Mouse (Mus musculus) neural tube, embryonic 12.5 days (tissue): Measurements from ENCODE around the gene Cacna2d1. TPM values are rescaled to one million over a fixed set of nuclear protein-coding genes. Genes with fewer than 3 reads are reported as not detected.
A peak's percentile ranks its signal among the peaks of the same experiment; 100 is the strongest.

ENCODE experiments used
- ATAC-seq: fragments of 200-750 bp; cut with Nextera tagmentation; 2 replicates; pipeline ENCODE4 v1.8.0; 2017; ENCODE audit warnings: low read depth, mild to moderate bottlenecking, moderate TSS enrichment, moderate library complexity; ENCODE audit not compliant: low FRiP score
- H3K27ac ChIP-seq: fragments of 300-500 bp; sonication (generic); 2 replicates; pipeline ENCODE4 v1.5.1; 2016
- H3K27me3 ChIP-seq: fragments of 300-500 bp; sonication (generic); replicated peaks from 2 replicates; pipeline ENCODE4 v1.6.1; 2016; ENCODE audit warnings: mild to moderate bottlenecking
- H3K36me3 ChIP-seq: fragments of 300-500 bp; sonication (generic); 2 replicates; pipeline ENCODE4 v1.6.1; 2016; ENCODE audit warnings: mild to moderate bottlenecking
- H3K4me1 ChIP-seq: fragments of 300-500 bp; sonication (generic); 2 replicates; pipeline ENCODE4 v1.6.1; 2016
- H3K4me2 ChIP-seq: fragments of 300-500 bp; sonication (generic); replicated peaks from 2 replicates; pipeline ENCODE4 v1.6.1; 2016; ENCODE audit warnings: mild to moderate bottlenecking
- H3K4me3 ChIP-seq: fragments of 300-500 bp; sonication (generic); 2 replicates; pipeline ENCODE4 v1.5.1; 2016
- H3K9ac ChIP-seq: fragments of 300-500 bp; sonication (generic); 2 replicates; pipeline ENCODE4 v1.6.1; 2016; ENCODE audit warnings: mild to moderate bottlenecking
- H3K9me3 ChIP-seq: fragments of 300-500 bp; sonication (generic); 2 replicates; pipeline ENCODE4 v1.6.1; 2016; ENCODE audit warnings: mild to moderate bottlenecking
- WGBS: fragments of 180-500 bp; shearing (Covaris S2); methylation state at CpG from one replicate; pipeline ENCODE4 v1.1.7; 2016; 5-methylcytosine and 5-hydroxymethylcytosine counted together
- polyA plus RNA-seq: library from polyadenylated mRNA; unstranded; fragments of >200 nt; fragmentation: Nextera tagmentation; extraction: Ambion mirVana; gene quantifications from 2 replicates; pipeline ENCODE4 v1.2.1, GENCODE M21; 2016

Gene Cacna2d1
- polyA plus RNA-seq, 1 experiment from 2014 or later: 36.2 TPM

DNA sequence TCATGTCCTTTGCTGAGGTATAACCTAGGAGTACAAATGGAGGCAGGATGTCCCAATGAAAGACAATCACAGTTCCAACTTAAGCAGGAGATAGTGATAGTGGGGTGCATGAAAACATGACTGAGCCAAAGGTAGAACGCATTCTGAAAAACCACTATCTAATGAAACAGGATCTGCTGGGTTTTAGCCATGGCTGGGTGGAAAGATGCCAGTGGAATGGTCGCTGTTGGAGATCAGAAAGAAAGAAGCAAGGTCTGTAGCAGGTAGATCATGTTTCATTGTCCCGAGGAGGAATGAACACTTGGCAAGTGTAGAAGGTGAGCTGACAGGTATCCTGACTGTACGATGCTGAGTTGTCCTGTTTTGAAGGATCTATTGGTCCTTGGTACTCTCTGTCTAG lies 7.6 kb downstream of the Cacna2d1 start:
- no peak overlapping the region for H3K27ac ChIP-seq
- ATAC-seq: no peak
- no peaks in the 10 kb centered on the region for H3K9me3 ChIP-seq
- H3K4me1 ChIP-seq: no peaks in the 10 kb centered on the region
- H3K9ac ChIP-seq: no peak overlapping the region
- WGBS: 77% methylated on average over 4 of the region's 4 CpGs
- no peak overlapping the region for H3K4me2 ChIP-seq
- H3K27me3 ChIP-seq: peaks cover 15% of the 10 kb centered on the region
- H3K36me3 ChIP-seq: no peaks in the 10 kb centered on the region
- H3K4me3 ChIP-seq: no peak overlapping the region

DNA sequence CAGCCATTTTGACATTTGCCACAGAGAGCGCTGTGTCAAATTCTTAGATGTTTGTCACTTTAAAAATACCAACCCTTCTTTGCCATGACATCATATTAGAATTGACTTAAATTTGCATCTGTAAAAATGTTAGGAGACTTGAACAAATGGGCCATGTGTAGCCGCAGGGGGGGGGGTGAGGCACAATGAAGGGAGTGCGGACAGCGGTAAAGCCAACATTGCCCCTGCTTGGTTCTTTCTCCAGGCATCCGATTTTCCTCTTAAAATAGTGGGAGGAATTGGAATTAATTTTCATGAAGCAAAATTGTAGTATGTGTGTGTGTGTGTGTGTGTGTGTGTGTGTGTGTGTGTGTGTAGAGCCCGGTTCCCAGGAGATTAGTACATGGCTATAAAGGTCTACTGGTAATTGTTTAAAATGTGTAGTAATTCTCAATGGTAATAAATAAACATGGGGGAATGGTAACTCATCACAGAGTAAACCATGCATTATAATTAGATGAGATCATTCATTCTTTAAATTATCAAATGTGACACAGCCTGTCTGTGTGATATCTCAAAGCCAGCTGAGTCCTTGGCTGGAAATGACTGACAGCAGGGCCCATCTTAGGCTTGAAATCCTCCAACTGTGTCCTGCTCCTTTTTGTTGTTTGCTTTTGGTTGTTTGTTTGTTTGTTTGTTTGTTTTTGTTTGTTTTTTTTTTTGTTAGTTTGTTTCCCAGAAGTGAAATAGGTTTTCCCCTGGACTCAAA lies 14.0 kb downstream of the Cacna2d1 start:
- no peaks in the 10 kb centered on the region for H3K27me3 ChIP-seq
- H3K27ac ChIP-seq: no peak overlapping the region
- H3K4me1 ChIP-seq: no peaks in the 10 kb centered on the region
- WGBS: 83% methylated on average over 6 of the region's 6 CpGs
- H3K4me3 ChIP-seq: no peak overlapping the region
- H3K9ac ChIP-seq: no peak overlapping the region
- H3K9me3 ChIP-seq: no peaks in the 10 kb centered on the region
- H3K36me3 ChIP-seq: no peaks in the 10 kb centered on the region
- no peak overlapping the region for H3K4me2 ChIP-seq
- peak; percentile 44 for ATAC-seq

DNA sequence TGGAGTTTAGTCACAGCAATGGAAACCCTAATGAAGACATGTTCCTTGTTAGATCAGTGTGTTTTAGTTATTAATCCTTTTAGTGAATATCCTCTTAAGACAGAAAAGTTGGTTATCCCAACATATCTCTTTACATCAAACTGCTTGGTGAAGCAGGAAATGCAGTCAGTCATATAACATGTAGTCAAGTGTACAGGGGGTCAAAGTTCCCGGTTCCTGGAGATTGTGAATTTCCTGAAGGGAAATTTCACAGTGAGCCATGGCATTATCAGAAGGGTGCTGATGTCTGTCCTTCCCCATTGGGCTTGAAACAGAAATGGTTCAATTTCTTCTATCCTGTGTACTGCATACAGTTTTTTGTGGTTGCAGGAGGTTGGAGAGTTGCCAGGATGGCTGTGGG lies 25.3 kb downstream of the Cacna2d1 start:
- Histone ChIP-seq H3K4me1 (no peaks in the 10 kb centered on the region), H3K9me3 (no peaks in the 10 kb centered on the region), H3K9ac (no peak overlapping the region), H3K27ac (no peak overlapping the region), H3K27me3 (peaks cover 2% of the 10 kb centered on the region; the same call in 1 of the 2 replicates), H3K36me3 (no peaks in the 10 kb centered on the region), H3K4me2 (no peak overlapping the region), H3K4me3 (no peak overlapping the region)
- 80% methylated on average over 1 of the region's 1 CpGs for WGBS
- no peak for ATAC-seq

DNA sequence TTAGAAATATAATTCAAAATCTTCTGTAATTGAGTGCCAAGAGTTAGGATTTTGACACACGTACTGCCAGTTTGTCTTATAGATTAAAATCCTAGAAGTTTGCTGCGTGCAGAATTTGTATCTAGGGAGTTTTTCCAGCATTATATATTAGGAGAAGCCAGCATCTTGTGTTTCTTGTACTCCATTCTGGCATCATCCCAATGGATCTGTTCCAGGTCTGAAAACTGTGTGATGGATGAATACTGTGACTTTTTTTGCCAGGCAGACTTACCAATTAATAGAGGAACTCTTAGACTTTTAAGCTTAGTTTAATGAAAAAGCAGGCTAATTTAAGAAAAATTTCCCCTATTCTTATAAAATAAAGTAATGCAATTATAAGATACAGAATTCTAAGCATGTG lies 27.4 kb downstream of the Cacna2d1 start:
- Histone ChIP-seq H3K27ac (no peak overlapping the region), H3K4me2 (no peak overlapping the region), H3K36me3 (no peaks in the 10 kb centered on the region), H3K9ac (no peak overlapping the region), H3K4me3 (no peak overlapping the region), H3K27me3 (peaks cover 8% of the 10 kb centered on the region), H3K9me3 (no peaks in the 10 kb centered on the region), H3K4me1 (no peaks in the 10 kb centered on the region)
- no peak for ATAC-seq
- WGBS: 92% methylated on average over 2 of the region's 2 CpGs

DNA sequence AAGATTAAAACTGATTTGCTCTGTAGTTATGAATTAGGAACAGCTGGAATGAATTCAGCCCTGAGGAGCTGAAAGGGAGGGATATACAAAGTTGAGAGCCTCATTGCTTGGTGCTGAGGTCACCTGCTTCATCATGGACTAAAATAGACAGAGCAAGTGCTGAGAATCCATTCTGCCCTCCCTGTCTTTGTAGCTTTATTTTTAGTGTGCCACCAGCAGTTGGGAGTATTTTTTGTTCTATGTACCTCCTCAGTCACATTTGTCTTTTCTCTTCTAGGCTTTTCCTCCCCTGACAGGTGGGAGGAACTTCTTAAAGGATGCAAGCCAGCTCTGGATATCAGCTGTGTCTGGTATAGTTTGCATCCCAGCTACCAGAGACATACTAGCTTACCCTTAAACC lies 32.4 kb downstream of the Cacna2d1 start:
- H3K27me3 ChIP-seq: peaks cover 24% of the 10 kb centered on the region

DNA sequence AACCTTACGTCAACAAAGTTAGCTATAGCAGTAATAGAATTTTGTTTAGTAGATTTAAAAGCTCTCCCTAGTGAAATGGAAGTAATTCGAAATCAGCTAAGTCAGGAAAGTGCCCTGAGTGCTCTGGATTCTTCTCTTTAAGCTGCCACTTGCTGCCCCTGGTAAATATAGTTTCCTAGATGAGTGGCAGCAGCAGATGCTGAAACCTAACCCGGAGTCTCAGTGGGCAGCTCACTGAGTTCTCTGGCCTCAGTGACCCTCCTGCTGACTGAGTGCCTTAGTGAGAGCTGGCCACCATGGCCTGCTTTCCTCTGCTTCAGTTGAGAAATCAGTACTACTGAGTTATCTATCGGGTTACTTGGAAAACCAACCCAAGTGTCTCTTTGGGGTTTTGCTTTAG lies 37.3 kb downstream of the Cacna2d1 start:
- Histone ChIP-seq H3K9me3 (no peaks in the 10 kb centered on the region), H3K4me2 (no peak overlapping the region), H3K36me3 (no peaks in the 10 kb centered on the region), H3K4me3 (no peak overlapping the region), H3K27me3 (peaks cover 58% of the 10 kb centered on the region), H3K27ac (no peak overlapping the region), H3K4me1 (no peaks in the 10 kb centered on the region), H3K9ac (no peak overlapping the region)
- no peak for ATAC-seq
- WGBS: 80% methylated on average over 4 of the region's 4 CpGs

More for the DNA sequence above, 32.4 kb downstream of the Cacna2d1 start:
- Histone ChIP-seq H3K4me2 (no peak overlapping the region), H3K27ac (no peak overlapping the region), H3K4me1 (no peaks in the 10 kb centered on the region), H3K4me3 (no peak overlapping the region), H3K9me3 (no peaks in the 10 kb centered on the region), H3K9ac (no peak overlapping the region), H3K36me3 (no peaks in the 10 kb centered on the region)
- ATAC-seq: no peak

DNA sequence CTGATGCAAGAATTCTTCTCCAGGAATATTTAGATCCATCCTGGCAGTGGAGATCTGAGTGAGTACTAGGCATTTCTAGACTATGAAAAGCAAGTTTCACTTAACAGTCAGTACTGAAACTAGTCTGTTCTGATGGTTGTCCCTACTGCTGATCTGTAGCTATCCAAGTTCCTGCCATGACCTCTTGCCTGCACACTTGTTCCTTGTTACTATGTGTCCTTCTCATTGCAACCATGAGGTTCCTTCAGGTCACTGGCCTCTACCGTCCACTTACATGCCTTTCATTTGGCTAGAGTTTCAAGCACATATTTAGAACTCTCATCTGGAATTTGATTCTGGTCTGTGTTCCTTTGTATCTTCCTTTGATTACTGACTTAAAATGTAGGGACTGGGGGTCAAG lies 37.9 kb downstream of the Cacna2d1 start:
- no peak for ATAC-seq
- Histone ChIP-seq H3K4me1 (no peaks in the 10 kb centered on the region), H3K9me3 (no peaks in the 10 kb centered on the region), H3K4me3 (no peak overlapping the region), H3K36me3 (no peaks in the 10 kb centered on the region), H3K9ac (no peak overlapping the region), H3K27ac (no peak overlapping the region), H3K27me3 (peaks cover 60% of the 10 kb centered on the region), H3K4me2 (no peak overlapping the region)
- 67% methylated on average over 1 of the region's 1 CpGs for WGBS

DNA sequence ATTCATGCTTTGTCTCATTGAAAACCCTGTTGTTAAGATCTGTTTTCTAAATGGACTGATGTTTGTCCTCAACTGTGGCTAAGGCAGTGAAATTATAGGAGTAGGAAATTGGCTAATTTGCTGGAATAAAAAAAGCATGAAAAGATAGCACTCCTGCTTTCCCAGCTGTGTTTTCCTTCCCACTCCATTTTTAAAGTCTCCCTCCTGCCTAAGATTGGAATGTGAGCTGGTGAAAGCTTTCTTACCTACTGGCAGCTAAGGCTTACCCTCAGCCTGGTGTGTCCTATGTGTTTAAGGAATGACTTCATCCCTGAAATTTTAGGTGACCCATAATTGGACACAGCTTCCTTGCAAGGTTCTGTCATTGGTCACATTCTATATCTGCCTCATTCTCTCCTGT lies 40.2 kb downstream of the Cacna2d1 start:
- Histone ChIP-seq H3K27me3 (peaks cover 74% of the 10 kb centered on the region), H3K9ac (no peak overlapping the region)
- ATAC-seq: no peak

DNA sequence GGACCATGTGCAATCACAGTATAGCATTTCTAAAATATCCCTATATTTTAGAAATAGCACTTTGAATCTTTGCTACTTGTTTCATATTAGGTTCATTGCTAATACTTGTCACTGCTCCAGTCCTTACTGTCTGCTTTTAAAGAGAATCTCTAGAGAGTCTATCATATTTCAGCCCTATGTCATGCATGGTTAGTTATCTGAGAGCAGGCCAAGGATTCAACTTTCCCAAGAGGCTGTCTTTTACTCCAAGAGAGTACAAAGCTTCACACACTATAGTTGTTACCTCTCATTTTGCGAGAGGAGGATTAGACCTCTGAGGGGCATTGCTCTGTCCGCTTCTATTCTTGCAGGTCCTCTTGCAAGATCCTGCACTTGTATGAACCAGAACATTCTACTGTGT lies 44.7 kb downstream of the Cacna2d1 start:
- WGBS: 83% methylated on average over 2 of the region's 2 CpGs
- no peak for ATAC-seq
- Histone ChIP-seq H3K27me3 (peaks cover 81% of the 10 kb centered on the region), H3K4me1 (no peaks in the 10 kb centered on the region), H3K27ac (no peak overlapping the region), H3K36me3 (no peaks in the 10 kb centered on the region), H3K4me2 (no peak overlapping the region), H3K4me3 (no peak overlapping the region), H3K9me3 (no peaks in the 10 kb centered on the region), H3K9ac (no peak overlapping the region)

More for the DNA sequence above, 40.2 kb downstream of the Cacna2d1 start:
- Histone ChIP-seq H3K4me3 (no peak overlapping the region), H3K27ac (no peak overlapping the region), H3K36me3 (no peaks in the 10 kb centered on the region), H3K9me3 (no peaks in the 10 kb centered on the region), H3K4me1 (no peaks in the 10 kb centered on the region), H3K4me2 (no peak overlapping the region)

DNA sequence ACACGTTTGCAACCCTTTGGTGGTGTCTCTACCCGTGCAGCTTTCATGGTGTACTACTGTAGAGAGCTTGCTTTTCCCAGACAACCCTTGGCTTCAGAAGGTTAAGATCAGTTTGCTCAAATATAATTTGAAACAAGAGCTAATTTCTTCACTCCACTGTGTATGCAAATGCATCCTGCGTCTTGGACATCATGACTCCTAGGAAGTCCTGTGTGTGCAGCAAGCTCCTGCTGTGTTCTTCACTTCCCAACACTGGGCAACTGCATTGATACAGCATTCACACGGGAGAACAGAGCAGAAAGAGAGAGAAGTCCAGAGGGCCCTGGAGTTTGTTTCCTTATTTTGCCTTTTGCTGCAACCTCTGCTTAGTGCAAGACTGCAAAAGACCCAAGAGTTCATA lies 48.1 kb downstream of the Cacna2d1 start:
- Histone ChIP-seq H3K27me3 (peaks cover 71% of the 10 kb centered on the region), H3K4me1 (peaks cover 6% of the 10 kb centered on the region; the same call in 1 of the 2 replicates), H3K9me3 (no peaks in the 10 kb centered on the region), H3K4me3 (no peak overlapping the region), H3K27ac (no peak overlapping the region), H3K9ac (no peak overlapping the region), H3K4me2 (no peak overlapping the region), H3K36me3 (no peaks in the 10 kb centered on the region)
- ATAC-seq: no peak
- WGBS: 34% methylated on average over 4 of the region's 4 CpGs

DNA sequence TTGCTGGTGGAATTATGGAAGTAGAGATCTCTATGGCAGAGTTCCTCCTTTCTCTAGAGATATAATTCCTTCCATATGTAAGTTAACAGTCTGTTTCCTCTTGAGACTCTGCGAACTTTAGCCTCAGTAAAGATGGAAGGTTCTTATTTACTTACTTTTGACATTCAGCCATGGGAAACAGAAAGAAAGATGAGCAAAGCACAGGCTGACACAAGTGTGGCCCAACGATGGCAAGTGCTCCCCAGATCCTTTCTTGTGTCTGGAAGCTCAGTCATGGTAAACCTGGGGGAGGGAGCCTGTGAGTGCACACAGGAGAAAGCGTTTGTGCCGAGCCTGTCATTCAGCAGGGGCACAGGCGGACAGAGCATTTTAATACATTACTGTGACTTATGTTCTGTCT lies 48.9 kb downstream of the Cacna2d1 start:
- Histone ChIP-seq H3K36me3 (no peaks in the 10 kb centered on the region), H3K27me3 (peaks cover 68% of the 10 kb centered on the region), H3K27ac (no peak overlapping the region), H3K4me2 (no peak overlapping the region), H3K9me3 (no peaks in the 10 kb centered on the region), H3K4me1 (peaks cover 6% of the 10 kb centered on the region; the same call in 1 of the 2 replicates), H3K9ac (no peak overlapping the region), H3K4me3 (no peak overlapping the region)
- no peak for ATAC-seq
- 18% methylated on average over 5 of the region's 5 CpGs for WGBS

DNA sequence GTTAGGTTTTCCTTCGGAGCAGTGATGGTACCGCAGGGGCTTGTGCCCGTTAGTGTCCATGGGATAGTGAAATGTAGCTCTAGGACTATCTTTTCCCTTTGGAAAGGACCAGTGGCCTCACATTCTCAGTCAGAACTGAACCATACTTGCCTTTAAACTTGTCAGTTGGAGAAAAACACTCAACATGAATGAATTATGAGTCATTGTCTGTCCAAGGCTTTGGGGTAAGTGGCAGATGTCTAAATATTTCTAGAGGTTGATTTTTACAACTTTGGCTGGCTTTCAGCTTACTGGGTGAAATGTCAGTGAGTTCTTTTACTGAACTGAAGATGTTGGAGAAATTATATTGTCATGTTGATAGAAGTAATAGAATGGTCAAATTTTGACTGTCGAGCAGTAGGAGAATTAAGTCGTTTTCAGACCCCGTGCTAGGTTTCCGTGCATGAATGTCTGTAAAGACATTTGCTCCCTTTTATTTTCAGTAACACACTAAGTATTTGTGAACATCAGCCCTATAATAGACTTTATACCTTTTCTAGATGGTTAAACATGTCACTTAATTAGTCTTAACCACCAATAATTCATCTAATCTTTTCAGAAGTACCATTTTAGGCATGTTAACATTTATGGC lies 50.9 kb downstream of the Cacna2d1 start:
- Histone ChIP-seq H3K27me3 (peaks cover 64% of the 10 kb centered on the region), H3K27ac (no peak overlapping the region), H3K9me3 (no peaks in the 10 kb centered on the region), H3K4me2 (no peak overlapping the region), H3K4me1 (peaks cover 6% of the 10 kb centered on the region; the same call in 1 of the 2 replicates), H3K9ac (no peak overlapping the region), H3K4me3 (no peak overlapping the region), H3K36me3 (no peaks in the 10 kb centered on the region)
- WGBS: 23% methylated on average over 7 of the region's 7 CpGs
- ATAC-seq: 0 out of 2 replicates have a peak, but pooled peaks have one; percentile 26

DNA sequence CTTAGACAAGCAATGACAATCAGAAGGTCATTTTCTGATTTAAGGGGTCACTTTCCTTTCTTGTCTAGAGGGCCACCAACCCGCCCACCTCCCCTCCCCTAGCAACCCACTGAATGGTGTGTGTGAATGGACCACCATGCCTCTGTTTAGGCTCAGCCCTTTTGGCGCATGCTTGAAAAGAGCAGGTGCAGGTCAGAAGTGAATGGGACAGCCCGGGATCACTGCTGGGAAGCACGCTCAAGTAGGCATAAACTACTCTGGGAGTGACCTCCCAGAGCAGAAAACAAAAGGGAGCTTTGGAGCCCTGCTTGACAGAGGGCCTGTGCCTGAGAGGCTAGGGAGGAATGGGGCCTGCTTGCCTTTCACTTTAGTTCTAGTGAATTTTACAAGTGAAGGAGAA lies 51.4 kb downstream of the Cacna2d1 start:
- Histone ChIP-seq H3K27ac (no peak overlapping the region), H3K4me1 (peaks cover 6% of the 10 kb centered on the region; the same call in 1 of the 2 replicates), H3K9ac (no peak overlapping the region), H3K36me3 (no peaks in the 10 kb centered on the region), H3K4me3 (no peak overlapping the region), H3K9me3 (no peaks in the 10 kb centered on the region), H3K27me3 (peaks cover 63% of the 10 kb centered on the region), H3K4me2 (no peak overlapping the region)
- 4% methylated on average over 4 of the region's 4 CpGs for WGBS
- ATAC-seq: peak; percentile 98
